Mouse (Mus musculus): ENCODE results near the gene Gxylt2. TPM values are rescaled to one million over a fixed set of nuclear protein-coding genes. Genes with fewer than 3 reads are reported as not detected.

Gxylt2 gene
- polyA plus RNA-seq, 1 experiment from 2014 or later, result 0.81 TPM

DNA sequence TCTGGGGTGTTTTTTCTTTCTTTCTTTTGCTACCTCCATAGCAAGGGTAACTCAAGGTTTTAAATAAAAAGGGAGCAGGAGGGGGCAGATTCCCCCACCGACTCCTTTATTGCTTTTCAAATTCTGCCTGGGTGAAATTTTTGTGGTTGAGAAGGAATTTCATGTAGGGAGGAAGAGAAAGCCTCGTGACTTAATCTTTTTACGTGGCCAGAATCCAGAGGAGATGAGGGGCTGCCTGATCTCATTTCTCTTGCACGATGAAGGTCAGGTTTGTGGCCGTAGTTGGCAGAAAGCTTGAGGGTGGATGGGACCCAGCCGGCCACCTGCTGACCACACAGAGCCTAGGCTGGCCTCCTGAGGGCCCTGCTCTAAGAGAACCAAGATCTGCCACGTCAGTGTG lies 3.0 kb downstream of the Gxylt2 start:
- DNase-seq (ENCODE audit: low spot score), result no peak
- H3K9ac ChIP-seq (ENCODE audit: low read length), result no peak overlapping the region
- peaks cover 17% of the 10 kb centered on the region for H3K27me3 ChIP-seq (replicated peaks; ENCODE audit: control insufficient read depth, insufficient read depth, low read length)
- no peaks in the 10 kb centered on the region for H3K9me3 ChIP-seq (replicated peaks; ENCODE audit: control insufficient read depth, low read length)
- no peak overlapping the region for H3K4me3 ChIP-seq (ENCODE audit: low read depth, low read length)
- H3K36me3 ChIP-seq (ENCODE audit: control insufficient read depth, insufficient read depth, low read length), result no peaks in the 10 kb centered on the region
- peaks cover 6% of the 10 kb centered on the region; the same call in 1 of the 2 replicates for H3K4me1 ChIP-seq (ENCODE audit: control insufficient read depth, insufficient read depth, low read length)
- no peak overlapping the region for H3K27ac ChIP-seq (ENCODE audit: low read depth, low read length)
- ATAC-seq, result no peak
- no peak overlapping the region for H3K4me2 ChIP-seq (ENCODE audit: low read length)
- WGBS, result 66% methylated on average over 7 of the region's 7 CpGs

DNA sequence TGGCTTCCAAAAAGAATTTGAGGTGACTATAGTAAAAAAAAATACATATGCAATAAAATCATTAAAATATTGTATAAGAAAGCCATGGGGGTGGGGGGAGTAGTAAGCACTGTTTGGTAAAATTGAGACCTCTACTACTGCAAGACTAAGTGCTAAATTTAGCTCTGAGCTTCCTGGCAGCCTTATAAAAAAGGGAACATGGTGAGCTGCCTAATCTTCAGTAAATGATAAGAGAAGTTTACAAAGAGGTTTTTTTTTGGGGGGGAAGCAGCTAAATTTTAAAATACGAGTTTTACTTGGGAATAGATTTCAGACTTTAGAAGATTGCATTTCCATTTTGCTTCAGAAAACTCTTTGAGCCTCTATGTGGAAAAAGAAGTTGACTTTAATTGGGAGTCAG lies 3.7 kb downstream of the Gxylt2 start:
- WGBS, result 87% methylated on average over 1 of the region's 1 CpGs

DNA sequence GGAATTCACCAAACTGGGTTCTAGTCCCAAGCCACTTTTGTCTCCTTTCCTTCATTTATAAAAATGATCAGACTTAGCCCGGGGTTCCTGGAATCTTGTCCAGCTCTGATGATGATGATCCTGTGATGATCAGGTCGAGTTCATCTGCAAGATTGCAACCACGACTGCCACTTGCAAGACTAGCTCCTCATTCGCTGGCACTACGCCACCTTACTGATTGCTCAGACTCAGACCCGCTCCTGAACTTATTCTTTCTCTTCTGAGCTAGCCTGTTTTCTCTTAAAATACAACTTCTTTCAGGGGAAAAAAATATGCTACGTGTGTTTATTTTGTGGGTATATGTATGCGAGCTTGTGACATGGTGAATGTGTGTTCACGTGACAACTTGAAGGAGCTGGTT lies 4.5 kb downstream of the Gxylt2 start:
- H3K4me3 ChIP-seq (ENCODE audit: low read depth, low read length), result no peak overlapping the region
- peaks cover 6% of the 10 kb centered on the region; the same call in 1 of the 2 replicates for H3K4me1 ChIP-seq (ENCODE audit: control insufficient read depth, insufficient read depth, low read length)
- H3K27me3 ChIP-seq (replicated peaks; ENCODE audit: control insufficient read depth, insufficient read depth, low read length), result peaks cover 14% of the 10 kb centered on the region
- no peak overlapping the region for H3K4me2 ChIP-seq (ENCODE audit: low read length)
- no peaks in the 10 kb centered on the region for H3K9me3 ChIP-seq (replicated peaks; ENCODE audit: control insufficient read depth, low read length)
- 80% methylated on average over 9 of the region's 9 CpGs for WGBS
- H3K27ac ChIP-seq (ENCODE audit: low read depth, low read length), result no peak overlapping the region
- H3K9ac ChIP-seq (ENCODE audit: low read length), result no peak overlapping the region
- H3K36me3 ChIP-seq (ENCODE audit: control insufficient read depth, insufficient read depth, low read length), result no peaks in the 10 kb centered on the region
- DNase-seq (ENCODE audit: low spot score) (peak; percentile 16), ATAC-seq (no peak)

More for the DNA sequence above, 3.7 kb downstream of the Gxylt2 start:
- peaks cover 6% of the 10 kb centered on the region; the same call in 1 of the 2 replicates for H3K4me1 ChIP-seq (ENCODE audit: control insufficient read depth, insufficient read depth, low read length)
- H3K9ac ChIP-seq (ENCODE audit: low read length), result no peak overlapping the region
- peaks cover 17% of the 10 kb centered on the region for H3K27me3 ChIP-seq (replicated peaks; ENCODE audit: control insufficient read depth, insufficient read depth, low read length)
- DNase-seq (ENCODE audit: low spot score), result no peak
- H3K4me2 ChIP-seq (ENCODE audit: low read length), result no peak overlapping the region
- no peaks in the 10 kb centered on the region for H3K36me3 ChIP-seq (ENCODE audit: control insufficient read depth, insufficient read depth, low read length)
- ATAC-seq, result no peak
- no peaks in the 10 kb centered on the region for H3K9me3 ChIP-seq (replicated peaks; ENCODE audit: control insufficient read depth, low read length)
- no peak overlapping the region for H3K27ac ChIP-seq (ENCODE audit: low read depth, low read length)
- H3K4me3 ChIP-seq (ENCODE audit: low read depth, low read length), result no peak overlapping the region

DNA sequence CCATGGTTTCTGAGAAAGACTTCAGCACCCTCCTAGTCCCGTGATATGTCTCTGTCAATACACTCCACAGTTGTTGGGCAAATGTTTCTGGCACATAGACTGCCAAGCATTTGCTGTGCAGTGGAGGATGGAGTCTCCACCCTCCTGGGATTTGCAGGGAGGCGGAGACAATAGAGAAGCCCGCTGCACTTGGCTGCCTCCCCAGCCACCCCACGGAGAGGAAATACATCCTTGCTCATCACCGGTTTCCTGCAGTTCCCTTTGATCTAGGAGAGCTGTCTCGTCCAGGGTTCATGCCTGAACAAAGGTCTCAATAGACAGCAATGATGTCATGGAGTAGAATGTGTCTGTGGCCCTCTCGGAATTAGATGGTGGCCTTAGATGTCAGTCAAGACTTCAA lies 4.9 kb downstream of the Gxylt2 start:
- H3K9ac ChIP-seq (ENCODE audit: low read length), result no peak overlapping the region
- no peak overlapping the region for H3K4me2 ChIP-seq (ENCODE audit: low read length)
- no peaks in the 10 kb centered on the region for H3K9me3 ChIP-seq (replicated peaks; ENCODE audit: control insufficient read depth, low read length)
- H3K27me3 ChIP-seq (replicated peaks; ENCODE audit: control insufficient read depth, insufficient read depth, low read length), result peaks cover 10% of the 10 kb centered on the region
- H3K27ac ChIP-seq (ENCODE audit: low read depth, low read length), result no peak overlapping the region
- H3K4me3 ChIP-seq (ENCODE audit: low read depth, low read length), result no peak overlapping the region
- DNase-seq (ENCODE audit: low spot score), result peak; percentile 49
- ATAC-seq, result no peak; the same call in 1 of the 2 replicates
- no peaks in the 10 kb centered on the region for H3K36me3 ChIP-seq (ENCODE audit: control insufficient read depth, insufficient read depth, low read length)
- peaks cover 6% of the 10 kb centered on the region; the same call in 1 of the 2 replicates for H3K4me1 ChIP-seq (ENCODE audit: control insufficient read depth, insufficient read depth, low read length)
- 22% methylated on average over 7 of the region's 7 CpGs for WGBS

DNA sequence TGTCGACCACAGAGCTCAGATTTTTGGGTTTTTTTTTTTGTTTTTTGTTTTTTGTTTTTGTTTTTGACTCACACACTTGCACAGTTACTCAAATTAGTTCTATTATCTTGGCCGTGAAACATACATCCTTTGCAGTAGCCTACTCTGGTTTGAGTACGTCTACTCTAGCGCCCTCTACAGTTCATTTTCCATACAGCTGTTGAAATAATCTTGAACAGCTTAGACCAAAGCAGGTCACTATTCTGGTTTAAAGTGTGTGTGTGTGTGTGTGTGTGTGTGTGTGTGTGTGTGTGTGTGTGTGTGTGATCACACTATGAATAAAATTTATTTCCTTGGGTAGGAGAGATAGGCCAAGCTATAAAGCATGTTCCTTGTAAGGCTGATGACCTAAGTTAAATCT lies 5.6 kb downstream of the Gxylt2 start:
- Histone ChIP-seq H3K27me3 (replicated peaks; ENCODE audit: control insufficient read depth, insufficient read depth, low read length) (peaks cover 6% of the 10 kb centered on the region), H3K27ac (ENCODE audit: low read depth, low read length) (no peak overlapping the region), H3K9me3 (replicated peaks; ENCODE audit: control insufficient read depth, low read length) (no peaks in the 10 kb centered on the region), H3K9ac (ENCODE audit: low read length) (no peak overlapping the region), H3K36me3 (ENCODE audit: control insufficient read depth, insufficient read depth, low read length) (no peaks in the 10 kb centered on the region), H3K4me1 (ENCODE audit: control insufficient read depth, insufficient read depth, low read length) (peaks cover 4% of the 10 kb centered on the region; the same call in 1 of the 2 replicates), H3K4me3 (ENCODE audit: low read depth, low read length) (no peak overlapping the region), H3K4me2 (ENCODE audit: low read length) (no peak overlapping the region)
- 35% methylated on average over 4 of the region's 4 CpGs for WGBS
- ATAC-seq (no peak), DNase-seq (ENCODE audit: low spot score) (peak; percentile 25)

DNA sequence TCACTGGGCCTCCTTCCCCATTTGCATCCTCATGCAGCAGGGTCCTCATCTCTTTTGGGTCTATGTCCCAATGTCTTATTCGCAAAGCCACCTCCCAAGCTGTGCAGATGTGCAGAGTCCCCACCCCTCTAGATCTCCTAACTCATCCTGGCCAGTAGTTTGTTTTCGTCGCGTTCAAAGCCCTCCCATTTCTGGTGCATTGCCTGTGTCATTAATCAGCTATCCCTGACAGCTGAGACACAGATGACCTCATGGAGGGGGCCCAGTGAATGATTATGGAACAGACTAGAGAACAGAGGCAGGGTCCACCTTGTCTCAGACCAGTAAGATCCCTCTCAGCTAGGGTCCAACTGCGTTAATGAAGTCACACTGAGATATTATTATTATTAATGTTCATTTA lies 6.3 kb downstream of the Gxylt2 start:
- Histone ChIP-seq H3K9me3 (replicated peaks; ENCODE audit: control insufficient read depth, low read length) (no peaks in the 10 kb centered on the region), H3K4me1 (ENCODE audit: control insufficient read depth, insufficient read depth, low read length) (no peaks in the 10 kb centered on the region), H3K36me3 (ENCODE audit: control insufficient read depth, insufficient read depth, low read length) (no peaks in the 10 kb centered on the region), H3K9ac (ENCODE audit: low read length) (no peak overlapping the region), H3K4me2 (ENCODE audit: low read length) (no peak overlapping the region), H3K27ac (ENCODE audit: low read depth, low read length) (no peak overlapping the region), H3K4me3 (ENCODE audit: low read depth, low read length) (no peak overlapping the region), H3K27me3 (replicated peaks; ENCODE audit: control insufficient read depth, insufficient read depth, low read length) (no peaks in the 10 kb centered on the region; the same call in 1 of the 2 replicates)
- no peak for DNase-seq (ENCODE audit: low spot score)
- WGBS, result 92% methylated on average over 5 of the region's 5 CpGs
- no peak for ATAC-seq

DNA sequence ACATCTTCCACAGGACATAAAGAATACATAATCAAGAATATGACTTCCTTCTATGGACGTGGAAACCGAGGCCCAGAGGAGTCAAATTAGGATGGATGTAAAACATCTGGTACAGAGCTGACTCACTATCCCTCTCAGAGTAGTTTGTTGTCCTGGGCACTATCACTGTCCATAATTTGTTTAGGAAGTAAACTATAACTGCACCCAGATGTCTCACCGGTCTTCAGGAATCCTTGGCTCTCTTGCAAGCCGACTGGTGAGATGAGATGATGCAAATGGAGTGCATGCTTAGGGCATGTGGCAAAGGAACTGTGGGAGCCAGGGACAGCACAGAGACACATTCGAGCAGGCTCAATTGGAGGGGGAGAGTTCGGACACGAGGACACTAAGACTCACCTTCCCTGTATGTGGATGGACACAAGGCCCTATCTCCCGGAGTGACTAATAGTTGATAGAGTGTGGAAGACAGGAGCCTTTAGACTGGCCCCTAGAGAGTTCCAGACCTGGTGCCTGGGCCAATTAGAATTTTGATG lies 10.8 kb downstream of the Gxylt2 start:
- H3K9me3 ChIP-seq (replicated peaks; ENCODE audit: control insufficient read depth, low read length), result no peaks in the 10 kb centered on the region
- no peaks in the 10 kb centered on the region for H3K36me3 ChIP-seq (ENCODE audit: control insufficient read depth, insufficient read depth, low read length)
- no peaks in the 10 kb centered on the region for H3K27me3 ChIP-seq (replicated peaks; ENCODE audit: control insufficient read depth, insufficient read depth, low read length)
- no peaks in the 10 kb centered on the region for H3K4me1 ChIP-seq (ENCODE audit: control insufficient read depth, insufficient read depth, low read length)
- no peak overlapping the region for H3K4me3 ChIP-seq (ENCODE audit: low read depth, low read length)
- no peak overlapping the region for H3K9ac ChIP-seq (ENCODE audit: low read length)
- no peak overlapping the region for H3K27ac ChIP-seq (ENCODE audit: low read depth, low read length)
- no peak for DNase-seq (ENCODE audit: low spot score)
- 92% methylated on average over 8 of the region's 8 CpGs for WGBS
- no peak for ATAC-seq
- no peak overlapping the region for H3K4me2 ChIP-seq (ENCODE audit: low read length)

DNA sequence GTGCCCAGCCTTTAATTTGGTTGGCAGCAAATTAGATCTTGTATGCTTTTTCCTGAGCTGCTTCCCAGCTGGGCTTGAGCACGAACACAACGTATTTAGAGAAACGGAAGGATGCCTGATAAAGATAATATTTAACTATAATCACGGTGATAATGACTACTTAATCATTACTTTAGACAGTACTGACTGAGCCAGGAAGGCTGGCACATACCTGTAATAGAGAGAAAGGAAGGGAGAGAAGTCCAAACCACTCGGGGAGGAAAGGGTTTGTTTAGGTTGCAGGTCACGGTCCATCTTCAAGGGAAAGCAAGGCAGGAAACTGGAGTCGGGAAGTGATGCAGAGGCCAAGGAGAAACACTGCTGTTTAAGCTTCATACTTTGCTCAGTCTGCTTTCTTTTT lies 11.6 kb downstream of the Gxylt2 start:
- H3K9me3 ChIP-seq (replicated peaks; ENCODE audit: control insufficient read depth, low read length), result no peaks in the 10 kb centered on the region
- ATAC-seq (no peak), DNase-seq (ENCODE audit: low spot score) (no peak)
- no peak overlapping the region for H3K9ac ChIP-seq (ENCODE audit: low read length)
- H3K27ac ChIP-seq (ENCODE audit: low read depth, low read length), result no peak overlapping the region
- no peaks in the 10 kb centered on the region for H3K36me3 ChIP-seq (ENCODE audit: control insufficient read depth, insufficient read depth, low read length)
- no peaks in the 10 kb centered on the region for H3K27me3 ChIP-seq (replicated peaks; ENCODE audit: control insufficient read depth, insufficient read depth, low read length)
- no peak overlapping the region for H3K4me2 ChIP-seq (ENCODE audit: low read length)
- no peak overlapping the region for H3K4me3 ChIP-seq (ENCODE audit: low read depth, low read length)
- WGBS, result 84% methylated on average over 7 of the region's 7 CpGs
- H3K4me1 ChIP-seq (ENCODE audit: control insufficient read depth, insufficient read depth, low read length), result no peaks in the 10 kb centered on the region

DNA sequence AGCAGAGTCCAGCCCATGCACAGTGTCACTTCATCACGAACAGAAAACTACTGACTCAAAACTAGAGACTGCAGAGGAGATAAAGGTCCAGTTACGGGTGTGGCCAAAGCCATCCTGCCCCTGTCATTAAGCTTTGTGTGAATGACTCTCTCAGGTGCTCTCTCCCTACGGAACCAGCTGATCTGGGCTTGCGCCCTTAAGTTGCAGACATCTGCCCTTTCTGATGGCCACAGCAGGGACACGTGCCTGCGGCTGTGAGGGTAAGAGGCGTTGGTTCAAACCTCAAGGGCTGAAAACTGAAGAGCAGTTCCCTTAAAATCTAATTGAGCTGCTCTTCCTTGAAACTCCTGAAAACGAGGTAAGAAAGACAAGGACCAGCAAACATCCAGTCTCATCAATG lies 12.3 kb downstream of the Gxylt2 start:
- Histone ChIP-seq H3K9me3 (replicated peaks; ENCODE audit: control insufficient read depth, low read length) (no peaks in the 10 kb centered on the region), H3K4me3 (ENCODE audit: low read depth, low read length) (no peak overlapping the region), H3K4me1 (ENCODE audit: control insufficient read depth, insufficient read depth, low read length) (0 out of 2 replicates have a peak, but pooled peaks cover 3% of the 10 kb centered on the region), H3K4me2 (ENCODE audit: low read length) (no peak overlapping the region), H3K27me3 (replicated peaks; ENCODE audit: control insufficient read depth, insufficient read depth, low read length) (no peaks in the 10 kb centered on the region), H3K36me3 (ENCODE audit: control insufficient read depth, insufficient read depth, low read length) (no peaks in the 10 kb centered on the region), H3K27ac (ENCODE audit: low read depth, low read length) (no peak overlapping the region), H3K9ac (ENCODE audit: low read length) (no peak overlapping the region)
- 81% methylated on average over 8 of the region's 8 CpGs for WGBS
- ATAC-seq (no peak), DNase-seq (ENCODE audit: low spot score) (no peak)

Measured in forebrain, embryonic 14.5 days (tissue).